Mouse (Mus musculus) bone marrow macrophage, adult 2 months (primary cell): ENCODE data around the gene Itprid2.

Experiments
- CTCF ChIP-seq: IDR thresholded peaks from 2 replicates; pipeline ENCODE4 v1.5.1; 2012; ENCODE audit warnings: low read depth, mild to moderate bottlenecking, low read length, moderate library complexity
- POLR2A ChIP-seq: IDR thresholded peaks from 2 replicates; pipeline ENCODE4 v1.6.1; 2012; ENCODE audit warnings: mild to moderate bottlenecking, low read depth, low read length, borderline replicate concordance

DNA sequence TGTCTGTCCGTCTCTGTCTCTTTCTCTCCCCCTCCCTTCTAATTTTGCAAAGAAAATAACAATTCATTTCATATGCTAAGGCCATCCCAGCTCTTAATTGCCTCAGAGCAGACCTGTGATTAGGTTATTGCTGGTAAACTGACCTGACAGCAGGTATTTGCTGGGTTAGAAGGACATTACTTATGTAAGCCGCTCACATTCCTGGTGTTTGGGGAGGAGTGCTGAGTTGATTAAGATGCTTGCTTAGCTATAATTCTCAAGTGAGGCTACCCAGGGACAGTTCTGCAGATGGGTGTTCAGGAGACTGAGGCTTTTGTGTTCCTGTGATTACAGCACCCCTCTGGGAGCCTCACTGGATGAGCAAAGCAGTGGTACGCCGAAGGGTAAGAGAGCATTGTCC lies 3.8 kb downstream of the Itprid2 start:
- TF ChIP-seq POLR2A: no peak
- no peak for TF ChIP-seq CTCF
